9 mouse cellular contexts compared by ENCODE assay signal in the genomic region with DNA sequence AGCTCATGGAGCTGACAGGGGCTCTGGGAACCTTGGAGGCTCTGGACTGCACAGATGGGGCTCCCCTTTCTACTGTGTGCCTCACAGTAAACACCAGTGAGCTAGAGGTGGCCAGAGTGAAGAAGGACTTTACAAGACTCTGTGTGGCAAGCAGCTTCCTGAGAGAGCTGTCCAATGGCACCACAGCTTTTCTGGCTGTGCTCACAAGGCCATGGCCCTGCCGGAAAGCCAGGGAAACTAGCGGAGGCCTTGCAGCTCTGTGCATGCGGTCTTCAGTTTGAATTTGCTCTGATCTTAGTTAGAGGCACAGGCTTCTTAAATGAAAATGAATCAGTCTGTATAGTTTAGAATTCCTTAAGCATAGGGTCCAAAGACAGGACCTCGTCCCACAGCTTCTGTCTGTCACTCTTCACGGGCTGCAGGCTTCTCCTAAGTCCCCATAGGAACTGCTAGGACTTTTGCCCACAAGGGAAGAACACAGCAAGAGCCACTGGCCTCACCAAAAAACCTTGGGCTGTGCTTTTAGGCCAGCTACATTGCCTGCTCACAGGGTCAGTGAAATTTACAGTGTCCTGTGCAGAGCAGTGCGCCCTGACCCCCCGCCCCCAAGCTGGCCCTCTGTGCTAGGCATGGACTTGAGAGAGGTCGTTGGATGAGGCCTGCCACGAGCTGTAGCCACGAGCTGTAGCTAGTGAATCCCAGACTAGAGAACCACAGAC.
DNase-seq lines count a peak whose midpoint lies in the region; ATAC-seq and TF ChIP-seq lines count a peak whose summit lies in the region.
"Had no signal": no experiment of that assay in that cellular context is flagged by ENCODE, and none has a peak within 500 bp of the region (broad histone marks: within the 10 kb centered on the region; RNA-seq: fewer than 3 reads in every experiment).

No protein-coding gene starts in this region.

- H3K36me3 ChIP-seq in kidney, embryonic 14.5 days (ENCODE audit: control insufficient read depth, insufficient read depth, low read length) = no peaks in the 10 kb centered on the region

- no peak for TF ChIP-seq POLR2A in bone marrow, adult 2 months (IDR thresholded peaks at IDR 0.05; ENCODE audit: borderline replicate concordance, control insufficient read depth, low read depth, low read length)

- H3K4me2 ChIP-seq in kidney, embryonic 14.5 days (replicated peaks; ENCODE audit: low read depth, low read length) = no peak overlapping the region

- intact Hi-C loops in heart, postnatal 10 days (cut with DNase I) = no loop called here

- no peaks in the 10 kb centered on the region for H3K9me3 ChIP-seq in kidney, embryonic 14.5 days (ENCODE audit: control insufficient read depth, low read length)

- TF ChIP-seq CTCF in bone marrow, adult 2 months (IDR thresholded peaks at IDR 0.05; ENCODE audit: control insufficient read depth, insufficient read depth, low read length) = no peak

- H3K4me1 ChIP-seq in kidney, embryonic 14.5 days (ENCODE audit: control insufficient read depth, insufficient read depth, low read length) = peaks cover 26% of the 10 kb centered on the region
- H3K4me1 ChIP-seq in bone marrow, adult 2 months (ENCODE audit: control insufficient read depth, insufficient read depth, low read length) = peaks cover 4% of the 10 kb centered on the region

- DNase-seq in kidney, adult 9 months = no peak
- DNase-seq in heart, postnatal 10 days = peak; percentile 36 to 47
- DNase-seq in lung, postnatal 10 days = peak; percentile 22
- no peak for DNase-seq in retina, postnatal 1 day
- DNase-seq in cerebellum, adult 9-11 months = no peak
- DNase-seq: thymus, adult 18-20 months had no signal

- no peaks in the 10 kb centered on the region for H3K27me3 ChIP-seq in kidney, embryonic 14.5 days (ENCODE audit: control insufficient read depth, insufficient read depth, low read length)

- 60% methylated on average over 10 of the region's 10 CpGs for WGBS in kidney, embryonic 14.5 days
- 40% methylated on average over 10 of the region's 10 CpGs for WGBS in bone marrow, adult 2 months

- peak overlapping the region; percentile 47; the same call in 1 of the 2 replicates for H3K27ac ChIP-seq in kidney, embryonic 14.5 days (ENCODE audit: low read depth, low read length)
- H3K27ac ChIP-seq in bone marrow, adult 2 months (ENCODE audit: control insufficient read depth, insufficient read depth, low read depth, low read length, poor library complexity) = 0 out of 2 replicates have a peak overlapping the region, but pooled peaks have one; percentile 9

- no peak overlapping the region for H3K4me3 ChIP-seq in kidney, embryonic 14.5 days (ENCODE audit: low read length)
- no peak overlapping the region for H3K4me3 ChIP-seq in bone marrow, adult 2 months (replicated peaks; ENCODE audit: control insufficient read depth, low read depth, low read length)

- no peak overlapping the region for H3K9ac ChIP-seq in kidney, embryonic 14.5 days (ENCODE audit: low read depth, low read length)

- ATAC-seq in kidney, embryonic 14.5 days (ENCODE audit: low FRiP score, low TSS enrichment) = 0 out of 2 replicates have a peak, but pooled peaks have one; percentile 18
- no peak for ATAC-seq in inflammation-experienced regulatory T-cells, adult 6 months

Comparison
In these comparisons a context has a peak if more than half of its experiments do, and no peak if none do; other contexts are left out.
1. DNase-seq: peak in heart, postnatal 10 days (2 of 2) and lung, postnatal 10 days (single experiment); none in kidney, adult 9 months (single experiment), retina, postnatal 1 day (single experiment) and cerebellum, adult 9-11 months (single experiment).